Mouse (Mus musculus) heart, postnatal 0 days (tissue): ENCODE data around the gene Hoxa5.

Experiments used
- CTCF ChIP-seq: IDR thresholded peaks from 2 replicates; pipeline ENCODE4 v1.5.1; 2016; ENCODE audit warnings: antibody characterized with exemption, control low read depth, low read depth
- EP300 ChIP-seq: IDR thresholded peaks from 2 replicates; pipeline ENCODE4 v1.6.1; 2016; ENCODE audit warnings: antibody characterized with exemption, low read depth

DNA sequence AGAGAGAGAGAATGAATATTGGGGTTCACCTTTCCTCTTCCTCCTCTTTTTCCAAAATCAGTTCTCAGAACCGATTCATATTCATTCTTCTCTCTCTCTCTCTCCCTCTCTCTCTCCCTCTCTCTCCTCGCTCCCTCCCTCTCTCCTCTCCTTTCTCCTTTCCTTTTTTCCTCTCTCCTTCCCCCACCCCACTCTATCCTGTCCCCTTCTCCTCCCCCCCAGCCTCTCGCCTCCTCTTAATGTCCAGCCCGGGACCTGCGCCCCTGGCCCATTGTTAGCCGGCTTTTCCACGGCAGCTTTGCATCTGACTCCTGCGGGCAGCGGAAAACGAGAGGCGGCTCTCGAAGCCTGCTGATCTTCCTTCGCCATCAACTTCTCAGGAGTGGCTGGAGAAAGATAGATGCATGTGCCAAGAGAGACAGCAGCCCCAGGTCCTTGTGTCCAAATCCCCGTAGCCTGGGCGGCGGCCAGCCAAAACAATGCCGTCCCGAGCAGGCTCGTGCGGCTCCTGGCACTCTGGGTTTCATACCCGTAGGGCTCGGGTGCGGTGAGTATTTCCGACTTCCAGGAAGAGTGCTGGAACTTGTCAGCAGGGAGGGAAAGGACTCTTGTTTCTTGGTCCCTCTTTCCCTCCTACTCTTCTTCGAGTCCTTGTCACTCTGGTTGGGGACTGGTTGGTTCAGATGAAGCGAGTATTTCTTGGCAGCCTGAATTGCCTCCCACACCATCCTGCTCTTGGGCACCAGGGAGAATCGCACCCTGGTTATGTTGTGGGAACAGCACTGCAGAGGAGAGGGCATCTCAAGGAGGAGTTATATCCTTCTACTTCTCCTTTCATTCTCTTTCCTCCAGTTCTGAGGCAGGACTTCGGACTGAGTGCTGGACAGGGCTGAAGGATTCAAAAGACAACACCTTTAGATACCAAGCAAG is 38.7 kb downstream of the Hoxa5 start:
- TF ChIP-seq EP300: no peak
- TF ChIP-seq CTCF: no peak
